ENCODE assay signal across 8 mouse cellular contexts in genomic region chr5:38479027-38479426, GRCm38 (mm10). TPM values are rescaled to one million over a fixed set of nuclear protein-coding genes. Genes with fewer than 3 reads are reported as not detected.
A peak's percentile ranks its signal among the peaks of the same experiment; 100 is the strongest.
DNase-seq lines count a peak whose midpoint lies in the region; ATAC-seq and TF ChIP-seq lines count a peak whose summit lies in the region.

No protein-coding gene starts in this region.

- H3K36me3 ChIP-seq in hindbrain, embryonic 11.5 days (ENCODE audit: control insufficient read depth, insufficient read depth, low read length), result no peaks in the 10 kb centered on the region
- H3K36me3 ChIP-seq in hindbrain, embryonic 10.5 days, result no peaks in the 10 kb centered on the region
- H3K36me3 ChIP-seq in kidney, adult 2 months (ENCODE audit: control insufficient read depth, insufficient read depth, low read length), result no peaks in the 10 kb centered on the region; the same call in 1 of the 2 replicates

- no peaks in the 10 kb centered on the region for H3K27me3 ChIP-seq in hindbrain, embryonic 11.5 days (ENCODE audit: control insufficient read depth, insufficient read depth, low read length)
- H3K27me3 ChIP-seq in hindbrain, embryonic 10.5 days (ENCODE audit: insufficient read depth, poor library complexity, severe bottlenecking), result peaks cover 21% of the 10 kb centered on the region
- no peaks in the 10 kb centered on the region for H3K27me3 ChIP-seq in kidney, adult 2 months (replicated peaks; ENCODE audit: control insufficient read depth, insufficient read depth, low read length)

- 52% methylated on average over 4 of the region's 4 CpGs for WGBS in hindbrain, embryonic 11.5 days
- 52% methylated on average over 4 of the region's 4 CpGs for WGBS in hindbrain, embryonic 10.5 days
- 17% methylated on average over 4 of the region's 4 CpGs for whole genome bisulfite sequencing in kidney, adult 2 months

- H3K27ac ChIP-seq in hindbrain, embryonic 11.5 days (ENCODE audit: low read depth, low read length), result no peak overlapping the region
- H3K27ac ChIP-seq in hindbrain, embryonic 10.5 days, result no peak overlapping the region
- 0 out of 2 replicates have a peak overlapping the region, but pooled peaks have one; percentile 29 for H3K27ac ChIP-seq in kidney, adult 2 months (ENCODE audit: insufficient read depth, low read depth, low read length)

- peak; percentile 14 for DNase-seq in hindbrain, embryonic 11.5 days (ENCODE audit: low spot score)
- no peak for DNase-seq in hindbrain, embryonic 10.5 days (ENCODE audit: low spot score)
- DNase-seq in Muller cell, postnatal 12 days (ENCODE audit: inconsistent ontology term), result peak; percentile 3
- DNase-seq in cerebellum, postnatal 25 days, result peak; percentile 62 to 71
- DNase-seq in kidney, adult 2 months, result peak; percentile 88
- peak; percentile 37 to 44 for DNase-seq in lung, postnatal 4 days
- peak; percentile 43 to 62 for DNase-seq in thymus, postnatal 36 days
- DNase-seq in right cerebral cortex, adult 18-20 months, result no peak

- no peaks in the 10 kb centered on the region for H3K9me3 ChIP-seq in hindbrain, embryonic 11.5 days (ENCODE audit: control insufficient read depth, low read length)
- no peaks in the 10 kb centered on the region for H3K9me3 ChIP-seq in hindbrain, embryonic 10.5 days

- TF ChIP-seq CTCF in kidney, adult 2 months (conservative IDR thresholded peaks at IDR 0.05; ENCODE audit: insufficient read depth, insufficient read length, low read depth, low read length), result no peak

- peaks cover 3% of the 10 kb centered on the region; the same call in 1 of the 2 replicates for H3K4me1 ChIP-seq in hindbrain, embryonic 11.5 days (replicated peaks; ENCODE audit: control insufficient read depth, insufficient read depth, low read length)
- H3K4me1 ChIP-seq in hindbrain, embryonic 10.5 days (replicated peaks), result peaks cover 32% of the 10 kb centered on the region
- H3K4me1 ChIP-seq in kidney, adult 2 months (ENCODE audit: control insufficient read depth, insufficient read depth, low read length), result peaks cover 8% of the 10 kb centered on the region

- no peak overlapping the region for H3K4me2 ChIP-seq in hindbrain, embryonic 11.5 days (replicated peaks; ENCODE audit: low read depth, low read length)

- ATAC-seq in hindbrain, embryonic 11.5 days (ENCODE audit: low FRiP score), result 0 out of 2 replicates have a peak, but pooled peaks have one; percentile 8

- H3K9ac ChIP-seq in hindbrain, embryonic 11.5 days (ENCODE audit: low read depth, low read length), result no peak overlapping the region

- H3K4me3 ChIP-seq in hindbrain, embryonic 11.5 days (ENCODE audit: low read depth, low read length), result no peak overlapping the region
- H3K4me3 ChIP-seq in hindbrain, embryonic 10.5 days, result no peak overlapping the region
- no peak overlapping the region for H3K4me3 ChIP-seq in kidney, adult 2 months (ENCODE audit: insufficient read depth, low read depth, low read length)

- no peak for TF ChIP-seq POLR2A in kidney, adult 2 months (IDR thresholded peaks at IDR 0.05; ENCODE audit: low read depth, low read length)

RNA-seq across cellular contexts. Expression of gene Slc2a9, which starts 23.9 kb away (rescaled TPM):
- polyA plus RNA-seq in hindbrain, embryonic 11.5 days (2014; fragmentation: Nextera tagmentation; extraction: Ambion mirVana), result 0.13 and 0.15 TPM in 2 replicates
- 0.11 and 0.44 TPM in 2 replicates for polyA plus RNA-seq in hindbrain, embryonic 10.5 days (2016; fragmentation: Nextera tagmentation; extraction: Ambion mirVana)
- polyA plus RNA-seq in kidney, adult 2 months (2012; rRNA removed), result 9.7 and 11.1 TPM in 2 replicates

Comparison
In these comparisons a context has a peak if more than half of its experiments do, and no peak if none do; other contexts are left out.
1. DNase-seq: peak in hindbrain, embryonic 11.5 days (single experiment), Muller cell, postnatal 12 days (single experiment), cerebellum, postnatal 25 days (2 of 2), kidney, adult 2 months (single experiment), lung, postnatal 4 days (2 of 2) and thymus, postnatal 36 days (2 of 2); none in hindbrain, embryonic 10.5 days (single experiment) and right cerebral cortex, adult 18-20 months (single experiment).